Mouse (Mus musculus) Patski (cell line): ENCODE measurements around the gene Tmem245. TPM values are rescaled to one million over a fixed set of nuclear protein-coding genes. Genes with fewer than 3 reads are reported as not detected.

ENCODE experiments used
- ATAC-seq: fragments of 100-300 bp; one replicate; pipeline ENCODE4 v1.8.0; 2021
- CTCF ChIA-PET: fragments of 350-600 bp; sonication (Branson Sonifier 250); formaldehyde crosslinking; loops from one replicate; lab custom pipeline; 2022; ENCODE audit warnings: inconsistent platforms; lab: Charles Lee
- POLR2A ChIA-PET: fragments of 350-600 bp; sonication (Branson Sonifier 250); formaldehyde crosslinking; loops from one replicate; lab custom pipeline; 2022; ENCODE audit warnings: antibody characterized with exemption, inconsistent platforms; lab: Charles Lee
- DNase-seq: peaks from one replicate; pipeline ENCODE4 v3.0.0-alpha.2; 2011; ENCODE audit warnings: low read depth, low spot score
- H3K27me3 ChIP-seq: fragments of 371-371 bp; one replicate; pipeline ENCODE4 v1.5.1; 2021
- CTCF ChIP-seq: fragments of 100-300 bp; IDR thresholded peaks from one replicate; pipeline ENCODE4 v1.5.1; 2021
- in situ Hi-C: fragments of 300-500 bp; cut with MboI; formaldehyde crosslinking; loops from 3 replicates; pipeline ENCODE4 v1.11.1; 2018; ENCODE audit warnings: low pct_unique_long_range_greater_than_20kb, mixed read lengths
- polyA plus RNA-seq: library from polyadenylated mRNA; unstranded; gene quantifications from one replicate; pipeline ENCODE4 v1.2.3, GENCODE M21; 2021

Gene Tmem245
- polyA plus RNA-seq, 1 experiment from 2014 or later: 19.1 TPM

- in situ Hi-C loops: no loop called here
- ATAC-seq (no peak), DNase-seq (no peak)
- no peak for TF ChIP-seq CTCF
- POLR2A ChIA-PET: interaction anchor here (1.6 kb wide), 1 partner anchor 15 kb away, joined by 4 read pairs; no protein-coding TSS in a partner anchor
- no peaks in the 10 kb centered on the region for H3K27me3 ChIP-seq
- CTCF ChIA-PET: interaction anchor here (1.2 to 1.6 kb wide), 3 partner anchors 9 to 41 kb away, joined by 3 to 4 read pairs (median 3); no protein-coding TSS in a partner anchor
Measured at GRCm38 (mm10) chr4:56930312-56930711, 16.9 kb downstream of the Tmem245 start.

GRCm38 (mm10) chr4:56926971-56927370, 20.3 kb downstream of the Tmem245 start:
- TF ChIP-seq CTCF: no peak
- ChIA-PET CTCF (interaction anchor here (1.0 kb wide), 1 partner anchor 10 kb away, joined by 4 read pairs; no protein-coding TSS in a partner anchor), POLR2A (no interaction called here)
- H3K27me3 ChIP-seq: no peaks in the 10 kb centered on the region
- no peak for DNase-seq
- in situ Hi-C loops: no loop called here
- ATAC-seq: no peak

- H3K27me3 ChIP-seq: no peaks in the 10 kb centered on the region
- CTCF ChIA-PET: interaction anchor here (1.3 kb wide), 1 partner anchor 9 kb away, joined by 4 read pairs; no protein-coding TSS in a partner anchor
- no peak for TF ChIP-seq CTCF
- DNase-seq: no peak
- in situ Hi-C loops: no loop called here
- no peak for ATAC-seq
- POLR2A ChIA-PET: interaction anchor here (0.6 kb wide), 1 partner anchor 11 kb away, joined by 4 read pairs; no protein-coding TSS in a partner anchor
Measured at GRCm38 (mm10) chr4:56922229-56922628, 25.0 kb downstream of the Tmem245 start.

- TF ChIP-seq CTCF: no peak
- no peaks in the 10 kb centered on the region for H3K27me3 ChIP-seq
- in situ Hi-C loops: no loop called here
- CTCF ChIA-PET: interaction anchor here (1.2 to 1.9 kb wide), 2 partner anchors 11 to 14 kb away, joined by 3 to 4 read pairs; no protein-coding TSS in a partner anchor
- ATAC-seq (no peak), DNase-seq (no peak)
- POLR2A ChIA-PET: no interaction called here
Measured at GRCm38 (mm10) chr4:56915732-56916325, 31.4 kb downstream of the Tmem245 start.

GRCm38 (mm10) chr4:56914761-56915160, 32.5 kb downstream of the Tmem245 start:
- H3K27me3 ChIP-seq: no peaks in the 10 kb centered on the region
- DNase-seq (no peak), ATAC-seq (no peak)
- ChIA-PET CTCF (no interaction called here), POLR2A (no interaction called here)
- TF ChIP-seq CTCF: no peak
- in situ Hi-C loops: no loop called here

GRCm38 (mm10) chr4:56914338-56914737, 32.9 kb downstream of the Tmem245 start:
- no peak for DNase-seq
- CTCF ChIA-PET: no interaction called here
- H3K27me3 ChIP-seq: no peaks in the 10 kb centered on the region
- in situ Hi-C loops: no loop called here
- no peak for ATAC-seq
- no peak for TF ChIP-seq CTCF
- POLR2A ChIA-PET: no interaction called here

- no peak for TF ChIP-seq CTCF
- no peaks in the 10 kb centered on the region for H3K27me3 ChIP-seq
- CTCF ChIA-PET: interaction anchor here (1.2 kb wide), 1 partner anchor 14 kb away, joined by 3 read pairs; no protein-coding TSS in a partner anchor
- in situ Hi-C loops: no loop called here
- DNase-seq (no peak), ATAC-seq (no peak)
- POLR2A ChIA-PET: no interaction called here
Measured at GRCm38 (mm10) chr4:56912382-56913001, 34.7 kb downstream of the Tmem245 start.

GRCm38 (mm10) chr4:56909568-56909967, 37.7 kb downstream of the Tmem245 start:
- DNase-seq: no peak
- in situ Hi-C loops: no loop called here
- CTCF ChIA-PET: interaction anchor here (1.2 kb wide), 1 partner anchor 15 kb away, joined by 3 read pairs; no protein-coding TSS in a partner anchor

GRCm38 (mm10) chr4:56907671-56908070, 39.6 kb downstream of the Tmem245 start:
- ATAC-seq (no peak), DNase-seq (no peak)
- in situ Hi-C loops: no loop called here
- ChIA-PET CTCF (no interaction called here), POLR2A (no interaction called here)
- no peaks in the 10 kb centered on the region for H3K27me3 ChIP-seq
- no peak for TF ChIP-seq CTCF

More at GRCm38 (mm10) chr4:56909568-56909967, 37.7 kb downstream of the Tmem245 start:
- no peak for ATAC-seq
- TF ChIP-seq CTCF: no peak
- POLR2A ChIA-PET: no interaction called here
- no peaks in the 10 kb centered on the region for H3K27me3 ChIP-seq

- TF ChIP-seq CTCF: no peak
- POLR2A ChIA-PET: no interaction called here
- CTCF ChIA-PET: no interaction called here
- H3K27me3 ChIP-seq: no peaks in the 10 kb centered on the region
- ATAC-seq (no peak), DNase-seq (no peak)
- in situ Hi-C loops: no loop called here
Measured at GRCm38 (mm10) chr4:56906926-56907325, 40.3 kb downstream of the Tmem245 start.

GRCm38 (mm10) chr4:56905507-56905906, 41.7 kb downstream of the Tmem245 start:
- ChIA-PET CTCF (no interaction called here), POLR2A (no interaction called here)
- DNase-seq (no peak), ATAC-seq (no peak)
- in situ Hi-C loops: no loop called here
- no peaks in the 10 kb centered on the region for H3K27me3 ChIP-seq
- TF ChIP-seq CTCF: no peak
